Mouse (Mus musculus): Measurements from ENCODE around the gene Abhd6.

GRCm38 (mm10) chr14:8029752-8030151, 27.1 kb downstream of the Abhd6 start:
- TF ChIP-seq CTCF (IDR thresholded peaks at IDR 0.05; ENCODE audit: extremely low read depth, insufficient read length, insufficient replicate concordance, low read depth, low read length) (no peak), POLR2A (IDR thresholded peaks at IDR 0.05; ENCODE audit: low read depth, low read length) (no peak)

All from small intestine, adult 2 months (tissue).